Mouse (Mus musculus) kidney, postnatal 0 days (tissue): ENCODE measurements around the gene Dhx16. TPM values are rescaled to one million over a fixed set of nuclear protein-coding genes. Genes with fewer than 3 reads are reported as not detected.

Source experiments
- ATAC-seq: fragments of 200-750 bp; cut with Nextera tagmentation; replicated peaks from 2 replicates; pipeline ENCODE4 v1.8.0; 2017; ENCODE audit warnings: low read depth, moderate number of reproducible peaks, moderate TSS enrichment, moderate library complexity; ENCODE audit not compliant: low FRiP score
- DNase-seq: peaks from one replicate; pipeline ENCODE4 v3.0.0-alpha.2; 2016; ENCODE audit warnings: low spot score
- H3K27ac ChIP-seq: fragments of 300-500 bp; sonication (generic); 2 replicates; pipeline ENCODE4 v1.5.1; 2014; ENCODE audit warnings: mild to moderate bottlenecking
- H3K27me3 ChIP-seq: fragments of 300-500 bp; sonication (generic); 2 replicates; pipeline ENCODE4 v1.6.1; 2014; ENCODE audit warnings: low read length, mixed read lengths; ENCODE audit not compliant: insufficient read depth
- H3K36me3 ChIP-seq: fragments of 300-500 bp; sonication (generic); 2 replicates; pipeline ENCODE4 v1.6.1; 2014; ENCODE audit warnings: low read length, mixed read lengths; ENCODE audit not compliant: insufficient read depth
- H3K4me1 ChIP-seq: fragments of 300-500 bp; sonication (generic); replicated peaks from 2 replicates; pipeline ENCODE4 v1.6.1; 2014; ENCODE audit warnings: antibody characterized with exemption, low read length, mixed read lengths; ENCODE audit not compliant: insufficient read depth
- H3K4me2 ChIP-seq: fragments of 300-500 bp; sonication (generic); 2 replicates; pipeline ENCODE4 v1.6.1; 2014; ENCODE audit warnings: mild to moderate bottlenecking, low read length, moderate library complexity, mixed read lengths
- H3K4me3 ChIP-seq: fragments of 300-500 bp; sonication (generic); replicated peaks from 2 replicates; pipeline ENCODE4 v1.5.1; 2014; ENCODE audit warnings: low read depth, low read length
- H3K9ac ChIP-seq: fragments of 300-500 bp; sonication (generic); 2 replicates; pipeline ENCODE4 v1.6.1; 2014; ENCODE audit warnings: low read depth, low read length
- H3K9me3 ChIP-seq: fragments of 300-500 bp; sonication (generic); replicated peaks from 2 replicates; pipeline ENCODE4 v1.6.1; 2016; ENCODE audit warnings: low read length, inconsistent platforms, mixed read lengths
- CTCF ChIP-seq: IDR thresholded peaks from 2 replicates; pipeline ENCODE4 v1.5.1; 2016; ENCODE audit warnings: antibody characterized with exemption, low read depth, mild to moderate bottlenecking, moderate library complexity
- WGBS: fragments of 180-500 bp; shearing (Covaris S2); extraction: QIAGEN DNeasy Blood & Tissue Kit; methylation state at CpG from one replicate; pipeline ENCODE4 v1.1.7; 2014; 5-methylcytosine and 5-hydroxymethylcytosine counted together
- polyA plus RNA-seq: library from polyadenylated mRNA; unstranded; fragments of >200 nt; fragmentation: Nextera tagmentation; extraction: Ambion mirVana; gene quantifications from 2 replicates; pipeline ENCODE4 v1.2.1, GENCODE M21; 2015

The Dhx16 gene
- polyA plus RNA-seq, 1 experiment from 2014 or later, result 29.2 TPM

- peaks cover 28% of the 10 kb centered on the region for H3K4me1 ChIP-seq
- H3K27me3 ChIP-seq, result no peaks in the 10 kb centered on the region
- DNase-seq (peak; percentile 67), ATAC-seq (peak; percentile 25; the same call in 1 of the 2 replicates)
- peak overlapping the region; percentile 61 for H3K4me3 ChIP-seq
- H3K9me3 ChIP-seq, result no peaks in the 10 kb centered on the region
- no peaks in the 10 kb centered on the region for H3K36me3 ChIP-seq
- WGBS, result under 1% methylated on average over 38 of the region's 38 CpGs
- peak overlapping the region; percentile 94 for H3K4me2 ChIP-seq
- TF ChIP-seq CTCF, result no peak
- H3K9ac ChIP-seq, result peak overlapping the region; percentile 78
- peak overlapping the region; percentile 96 for H3K27ac ChIP-seq
These were observed 13.3 kb upstream of the Dhx16 start for GRCm38 (mm10) chr17:35866281-35866831.

GRCm38 (mm10) chr17:35866911-35867890 lies 12.4 kb upstream of the Dhx16 start:
- DNase-seq, result peak; percentile 53
- H3K4me2 ChIP-seq, result peak overlapping the region; percentile 94
- H3K9ac ChIP-seq, result peak overlapping the region; percentile 78
- H3K27ac ChIP-seq, result peak overlapping the region; percentile 96
- H3K9me3 ChIP-seq, result no peaks in the 10 kb centered on the region
- WGBS, result 6% methylated on average over 26 of the region's 26 CpGs
- ATAC-seq, result no peak
- H3K4me1 ChIP-seq, result peaks cover 28% of the 10 kb centered on the region
- H3K4me3 ChIP-seq, result peak overlapping the region; percentile 61
- TF ChIP-seq CTCF, result peak; percentile 32; the same call in 1 of the 2 replicates
- H3K27me3 ChIP-seq, result no peaks in the 10 kb centered on the region
- no peaks in the 10 kb centered on the region for H3K36me3 ChIP-seq

DNA sequence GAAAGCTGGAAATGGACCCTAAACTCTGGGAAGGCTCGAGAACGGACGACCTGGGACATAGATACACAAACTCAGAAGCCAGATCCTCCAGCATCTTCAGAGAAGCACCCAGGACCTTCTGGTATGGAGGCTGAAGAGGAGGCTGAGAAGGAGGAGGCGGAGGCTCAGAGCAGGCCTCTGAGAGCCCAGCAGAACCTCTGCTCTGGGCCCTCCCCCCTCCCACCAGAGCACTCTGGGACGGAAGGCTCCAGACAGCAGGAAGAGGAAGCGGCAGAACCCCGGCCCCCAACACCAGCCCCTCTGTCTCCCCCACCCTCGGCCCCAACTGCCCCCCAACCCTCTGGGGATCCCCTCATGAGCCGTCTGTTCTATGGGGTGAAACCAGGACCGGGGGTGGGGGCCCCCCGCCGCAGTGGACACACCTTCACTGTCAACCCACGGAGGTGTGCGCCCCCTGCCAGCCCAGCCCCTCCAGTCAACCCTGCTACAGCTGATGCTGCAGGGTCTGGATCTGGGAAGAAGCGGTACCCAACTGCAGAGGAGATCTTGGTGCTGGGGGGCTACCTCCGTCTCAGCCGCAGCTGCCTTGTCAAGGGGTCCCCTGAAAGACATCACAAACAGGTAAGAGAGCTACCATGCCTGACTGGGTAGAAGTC lies 11.3 kb upstream of the Dhx16 start:
- Histone ChIP-seq H3K9me3 (no peaks in the 10 kb centered on the region), H3K4me2 (peak overlapping the region; percentile 94), H3K36me3 (no peaks in the 10 kb centered on the region), H3K27me3 (no peaks in the 10 kb centered on the region), H3K9ac (peak overlapping the region; percentile 78), H3K27ac (peak overlapping the region; percentile 96), H3K4me3 (peak overlapping the region; percentile 61), H3K4me1 (peaks cover 28% of the 10 kb centered on the region)
- no peak for TF ChIP-seq CTCF
- DNase-seq (no peak), ATAC-seq (no peak)
- WGBS, result 27% methylated on average over 15 of the region's 17 CpGs

- no peaks in the 10 kb centered on the region for H3K36me3 ChIP-seq
- DNase-seq, result no peak
- H3K27me3 ChIP-seq, result no peaks in the 10 kb centered on the region
- peak overlapping the region; percentile 94 for H3K4me2 ChIP-seq
- ATAC-seq, result no peak
- peak overlapping the region; percentile 78 for H3K9ac ChIP-seq
- H3K4me3 ChIP-seq, result peak overlapping the region; percentile 61
- 2% methylated on average over 7 of the region's 7 CpGs for WGBS
- TF ChIP-seq CTCF, result no peak
- H3K9me3 ChIP-seq, result no peaks in the 10 kb centered on the region
- H3K4me1 ChIP-seq, result peaks cover 30% of the 10 kb centered on the region
- H3K27ac ChIP-seq, result peak overlapping the region; percentile 96
These were observed 10.7 kb upstream of the Dhx16 start for GRCm38 (mm10) chr17:35868961-35869345.

DNA sequence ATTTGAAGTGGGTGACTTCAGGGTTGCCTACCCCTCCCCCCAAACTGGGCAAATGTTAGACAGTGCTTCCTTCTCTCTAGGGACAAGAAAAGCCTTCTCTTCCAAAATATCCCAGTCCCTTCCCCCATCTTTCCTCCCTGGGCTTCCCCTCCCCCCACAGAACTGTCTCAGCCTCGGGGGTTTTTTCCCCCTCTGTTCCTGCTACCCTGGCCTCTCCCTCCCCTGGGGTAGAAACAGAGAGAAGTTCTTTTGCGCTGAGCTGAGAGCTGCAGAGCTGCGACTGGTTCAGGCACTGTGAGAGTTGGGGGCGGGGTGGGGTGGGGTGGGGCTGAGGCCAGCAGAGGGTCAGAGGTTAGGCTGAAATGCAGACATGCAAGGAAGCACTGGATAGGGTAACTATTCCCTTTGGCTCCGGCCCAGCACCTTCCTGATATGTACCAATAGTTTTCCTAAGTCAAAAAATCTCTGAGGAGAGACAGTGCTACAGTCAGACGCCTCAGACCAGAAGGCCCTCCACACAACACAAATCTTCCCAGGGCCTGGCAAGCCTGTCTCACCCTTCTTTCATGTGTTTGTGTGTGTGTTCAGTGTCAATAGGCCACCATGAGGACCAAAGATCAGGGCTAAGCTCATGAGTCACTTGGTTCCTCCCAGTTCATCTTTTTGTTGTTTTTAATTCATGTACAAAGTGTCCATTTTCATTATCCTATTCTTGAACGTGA lies 10.1 kb upstream of the Dhx16 start:
- DNase-seq (peak; percentile 61), ATAC-seq (0 out of 2 replicates have a peak, but pooled peaks have one; percentile 4)
- TF ChIP-seq CTCF, result no peak
- Histone ChIP-seq H3K4me2 (peak overlapping the region; percentile 94), H3K36me3 (0 out of 2 replicates have a peak, but pooled peaks cover 2% of the 10 kb centered on the region), H3K4me3 (peak overlapping the region; percentile 61), H3K4me1 (peaks cover 28% of the 10 kb centered on the region), H3K9ac (peak overlapping the region; percentile 78), H3K9me3 (no peaks in the 10 kb centered on the region), H3K27ac (peak overlapping the region; percentile 96), H3K27me3 (no peaks in the 10 kb centered on the region)
- 3% methylated on average over 7 of the region's 7 CpGs for WGBS
